Mouse (Mus musculus) adrenal gland, postnatal 10 days (tissue): ENCODE data around the gene Rap1a. TPM values are rescaled to one million over a fixed set of nuclear protein-coding genes. Genes with fewer than 3 reads are reported as not detected.

Source experiments
- DNase-seq: peaks from one replicate; pipeline ENCODE4 v3.0.0; 2021; ENCODE audit warnings: mixed read lengths
- long read RNA-seq, 2 experiments: library from polyadenylated mRNA; stranded (forward); transcript quantifications; one replicate each; pipeline ENCODE4 v2.0.0; 2021
- total RNA-seq, 2 experiments: library from RNA; stranded (reverse); gene quantifications; 2 replicates each; pipeline ENCODE4 v1.2.3; 2021

Gene Rap1a
- total RNA-seq, result 100 to 1,000 TPM; 167 to 181 TPM
- long read RNA-seq, experiment 1, transcript Rap1a-201 (8 exons, 2,407 nt), result major isoform, 119 of 132 reads
- long read RNA-seq, experiment 1, partial matches to known transcripts, result 8 of 132 reads
- long read RNA-seq, experiment 1, other reads (novel, unspliced or antisense), result 5 of 132 reads
- long read RNA-seq, experiment 2, transcript Rap1a-201 (8 exons, 2,407 nt), result major isoform, 38 of 41 reads
- long read RNA-seq, experiment 2, partial matches to known transcripts, result 2 of 41 reads
- long read RNA-seq, experiment 2, other reads (novel, unspliced or antisense), result 1 of 41 reads

DNA sequence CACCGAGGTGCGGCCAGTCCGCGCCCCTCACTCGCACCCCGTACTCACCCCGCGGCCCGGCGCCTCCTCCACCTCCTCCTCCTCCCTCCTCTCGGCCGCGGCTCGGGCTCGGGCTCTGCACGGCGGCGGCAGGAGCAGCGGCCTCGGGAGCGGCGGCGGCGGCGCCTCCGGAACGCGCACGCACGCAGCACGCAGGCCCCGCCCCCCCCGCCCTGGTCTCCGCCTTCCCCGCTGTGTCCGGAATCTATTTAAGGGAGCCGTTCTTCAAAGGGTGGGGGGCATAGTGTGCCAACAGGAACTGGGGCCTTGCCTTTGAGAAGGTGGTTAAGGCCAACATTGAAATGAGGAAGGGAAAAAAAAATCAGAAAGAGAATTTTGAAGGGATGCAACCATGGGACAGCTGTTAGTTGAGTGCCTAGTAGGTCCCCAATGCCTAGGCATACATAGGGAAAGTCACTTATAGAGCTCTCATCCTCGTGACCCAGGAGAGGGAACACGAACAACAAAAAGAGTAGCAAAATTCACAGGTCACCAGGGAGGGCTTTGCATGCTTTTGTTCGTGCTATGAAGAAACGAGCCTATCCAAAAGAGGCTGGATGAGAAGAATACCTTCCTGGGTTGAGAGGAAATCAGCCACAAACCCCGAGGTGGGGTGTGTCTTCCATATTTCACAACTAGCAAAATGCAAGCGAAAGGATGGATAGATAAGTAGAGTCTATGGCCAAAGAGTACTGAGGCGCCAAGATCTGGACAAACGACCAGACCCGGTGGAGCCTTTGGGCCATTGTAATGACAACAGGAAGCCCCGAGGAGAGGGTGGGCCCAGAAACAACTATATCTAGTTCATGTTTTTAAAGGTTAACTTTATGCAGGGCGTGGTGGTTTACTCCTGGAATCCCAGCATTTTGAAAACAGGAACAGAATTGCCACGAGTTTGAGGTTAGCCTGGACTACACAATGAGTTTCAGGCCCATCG, at the start of gene Rap1a:
Gene Rap1a (minus strand): TSS at position 146 of the 976 bp plus-strand sequence.
- peak; percentile 89 for DNase-seq

DNA sequence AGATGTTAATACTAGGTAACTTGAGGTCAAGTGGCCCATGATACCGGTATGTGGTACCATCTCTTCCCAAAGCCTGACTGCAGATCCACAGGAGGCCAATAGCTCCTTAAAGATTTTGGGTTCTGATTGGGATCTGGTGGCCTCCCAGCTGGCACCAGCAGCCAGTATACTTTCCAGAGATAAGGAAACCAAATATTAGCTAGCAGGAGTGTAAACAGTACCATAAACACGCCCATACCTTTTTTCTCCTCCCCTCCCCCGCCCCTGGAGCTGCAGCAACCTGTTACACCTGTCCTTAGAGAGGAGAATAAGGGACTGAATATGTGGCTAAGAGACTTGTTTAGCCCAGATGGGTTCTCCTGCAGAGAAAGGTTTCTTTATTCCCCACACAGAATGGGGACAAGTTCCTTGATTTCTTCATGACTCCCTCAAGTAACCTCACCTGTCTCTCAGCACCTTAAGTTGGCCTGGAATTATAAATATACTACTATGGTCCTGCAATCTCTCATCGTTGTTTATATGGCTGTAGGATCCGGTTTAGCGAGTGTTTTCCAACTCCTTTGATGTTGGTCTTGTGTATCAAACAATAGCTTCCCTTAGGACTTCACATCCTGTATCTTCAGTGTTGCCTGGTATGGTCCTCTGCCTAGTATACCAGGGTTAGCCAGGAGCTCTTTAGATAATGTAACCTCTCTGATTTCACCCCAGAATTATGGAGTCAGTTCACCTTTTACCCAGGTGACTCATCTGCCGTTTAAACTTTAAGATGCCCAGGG, 45.3 kb upstream of the Rap1a start:
- DNase-seq, result no peak

DNA sequence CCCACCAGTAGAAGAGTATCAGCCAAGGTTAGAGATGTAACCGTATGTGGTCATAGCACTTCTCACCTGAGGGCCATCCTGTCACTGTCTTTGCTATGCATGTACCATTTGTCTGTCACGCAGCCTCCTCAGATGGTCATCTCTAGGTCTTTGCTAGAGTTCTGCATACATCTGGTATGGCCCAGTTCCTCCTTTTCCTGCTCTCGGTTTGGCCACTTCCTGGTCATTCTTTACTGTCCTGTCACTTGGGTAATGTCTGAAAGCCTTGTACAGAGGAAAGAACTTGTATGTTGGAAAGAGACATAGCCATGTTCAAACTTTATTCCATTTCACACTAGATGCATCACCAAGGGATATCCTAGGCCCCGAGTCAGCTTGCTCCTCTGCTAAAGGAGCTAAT, 38.7 kb upstream of the Rap1a start:
- no peak for DNase-seq

DNA sequence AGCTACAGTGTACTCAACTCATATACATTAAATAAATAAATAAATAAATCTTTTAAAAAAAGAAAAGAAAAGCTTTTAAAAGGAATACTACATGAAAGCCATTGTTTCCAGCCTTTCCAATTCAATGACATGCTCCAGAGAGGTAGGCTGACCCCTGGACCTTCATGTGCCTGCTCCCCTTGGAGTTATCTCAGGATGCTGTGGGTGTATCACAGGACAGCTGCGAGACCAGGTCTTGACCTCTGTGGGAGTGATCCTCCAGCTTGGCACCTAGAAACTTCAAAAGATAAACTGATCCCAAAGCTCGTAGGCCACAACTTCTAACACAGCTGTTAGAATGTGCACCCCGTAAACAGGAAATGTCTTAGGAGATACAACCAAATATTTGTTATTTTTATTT, 37.5 kb upstream of the Rap1a start:
- DNase-seq, result no peak

DNA sequence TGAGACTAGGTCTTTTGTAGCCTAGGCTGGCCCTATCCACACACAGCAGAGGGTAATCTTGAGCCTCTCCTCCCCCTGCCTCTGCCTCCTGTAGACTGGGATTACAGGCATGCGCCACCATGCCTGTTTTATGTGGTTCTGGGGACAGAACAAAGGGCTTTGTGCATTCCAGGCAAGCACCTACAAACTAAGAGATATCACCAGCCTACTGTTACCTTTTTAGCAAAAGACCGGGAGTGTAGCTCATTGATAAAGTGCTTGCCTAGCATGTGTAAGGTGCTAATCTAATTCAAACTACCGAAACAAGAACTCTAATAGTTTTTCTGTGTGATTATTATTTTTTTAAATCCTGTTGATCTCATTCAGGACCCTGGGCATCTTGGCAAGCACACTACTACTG, 35.7 kb upstream of the Rap1a start:
- no peak for DNase-seq

DNA sequence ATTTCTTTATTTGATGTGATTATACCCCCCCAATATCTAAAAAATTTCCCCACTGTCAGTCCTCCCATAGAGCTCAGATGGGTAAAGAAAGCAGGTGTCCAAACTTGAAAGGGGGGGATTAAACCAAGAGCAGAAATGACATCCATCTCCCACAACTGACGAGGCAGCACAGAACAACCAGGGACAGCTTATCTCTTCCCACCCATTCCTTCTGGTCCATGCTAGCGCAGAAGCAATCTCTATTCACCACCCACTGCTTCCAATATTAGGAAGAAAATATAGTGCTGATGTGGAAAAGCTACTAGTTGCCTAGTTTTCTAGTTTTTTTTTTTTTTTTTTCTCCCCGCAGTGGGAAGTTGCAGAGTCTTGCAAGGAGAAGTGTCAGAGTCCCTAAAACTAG, 34.7 kb upstream of the Rap1a start:
- DNase-seq, result no peak

DNA sequence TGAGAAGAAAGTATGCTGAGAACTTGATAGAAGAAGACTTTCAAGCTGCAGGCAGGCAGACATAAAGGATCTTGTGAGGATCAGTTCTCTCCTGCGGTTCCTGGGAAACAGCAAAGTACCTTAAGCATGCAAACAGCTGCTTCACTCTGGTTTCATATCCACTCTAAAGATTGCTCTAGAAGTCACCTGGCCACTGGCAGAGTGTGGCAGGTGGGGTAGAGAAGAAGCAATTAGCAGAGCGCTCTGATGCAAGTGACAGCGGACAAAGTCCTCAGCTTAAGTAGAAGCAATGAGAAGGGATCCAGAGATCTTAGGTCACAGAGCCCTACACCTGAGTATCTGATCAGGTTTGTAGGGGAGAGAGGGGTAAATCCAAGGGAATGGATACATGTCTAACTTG, 30.4 kb upstream of the Rap1a start:
- DNase-seq, result no peak

DNA sequence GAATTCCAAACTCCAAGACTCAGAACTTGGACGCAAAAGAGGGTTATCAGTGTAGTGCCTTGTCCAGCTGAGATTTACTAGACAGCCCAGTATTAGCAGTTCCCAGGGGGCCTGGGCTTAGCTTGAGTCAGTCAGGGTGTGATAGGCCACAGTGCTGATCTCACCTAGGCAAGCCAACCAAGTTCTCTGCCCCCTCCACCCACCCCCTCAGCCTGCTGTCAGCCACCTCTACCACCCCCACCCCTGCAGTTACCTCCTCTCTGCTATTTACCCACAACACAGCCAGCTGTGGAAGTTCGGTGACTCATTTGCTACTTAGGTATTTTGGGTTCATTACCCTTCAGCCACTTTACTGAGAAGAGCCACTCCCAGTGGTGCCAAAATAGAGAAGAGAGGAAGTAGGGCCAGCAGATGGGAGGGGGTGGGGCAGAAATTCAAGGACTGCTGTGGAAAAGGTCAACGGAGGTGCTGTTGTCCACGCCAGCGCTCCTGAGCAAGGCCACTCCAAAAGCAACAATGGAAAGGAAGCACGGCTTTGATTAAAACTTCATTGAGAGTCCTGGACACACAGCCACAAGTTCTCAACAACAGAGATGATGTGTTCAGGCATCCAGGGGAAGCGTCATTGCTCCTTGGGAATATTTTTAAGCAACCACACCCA, 24.5 kb upstream of the Rap1a start:
- peak; percentile 62 for DNase-seq

DNA sequence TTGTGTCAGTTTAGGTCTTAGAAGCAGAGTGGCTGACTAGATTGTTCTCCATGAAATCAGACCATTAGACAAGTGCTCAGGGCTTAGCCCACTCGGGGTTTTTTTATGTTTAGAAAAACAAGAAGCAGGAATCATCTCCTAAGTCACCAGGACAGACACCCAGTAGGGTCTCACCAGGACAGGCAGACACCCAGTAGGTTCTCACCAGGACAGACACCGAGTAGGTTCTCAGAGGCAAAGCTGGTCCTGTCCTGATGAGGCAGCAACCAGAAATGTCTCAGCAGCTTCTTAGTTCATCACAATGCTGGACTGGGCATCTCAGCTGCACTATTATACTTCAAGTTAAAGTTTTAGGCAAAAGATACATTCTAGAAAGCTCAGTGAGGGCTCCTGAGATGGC, 23.6 kb upstream of the Rap1a start:
- no peak for DNase-seq

DNA sequence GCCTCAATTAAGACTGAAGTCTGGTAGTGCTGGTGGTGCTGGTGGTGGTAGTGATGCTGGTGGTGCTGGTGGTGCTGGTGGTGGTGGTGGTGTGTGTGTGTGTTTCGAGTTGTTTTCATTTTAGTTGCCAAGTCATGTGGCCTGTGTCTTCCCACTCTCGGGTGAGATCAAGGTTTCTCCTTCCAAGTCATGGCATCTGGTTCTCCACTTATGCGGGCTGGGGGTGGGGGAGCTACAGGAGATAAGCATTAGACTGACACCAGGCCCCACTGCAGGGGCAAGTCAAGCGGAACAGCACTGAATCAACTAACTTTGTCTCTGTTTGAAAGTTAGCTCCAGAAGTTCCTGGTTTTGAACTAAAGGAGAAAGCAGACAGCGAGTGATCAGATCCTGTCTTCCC, 23.0 kb upstream of the Rap1a start:
- no peak for DNase-seq

DNA sequence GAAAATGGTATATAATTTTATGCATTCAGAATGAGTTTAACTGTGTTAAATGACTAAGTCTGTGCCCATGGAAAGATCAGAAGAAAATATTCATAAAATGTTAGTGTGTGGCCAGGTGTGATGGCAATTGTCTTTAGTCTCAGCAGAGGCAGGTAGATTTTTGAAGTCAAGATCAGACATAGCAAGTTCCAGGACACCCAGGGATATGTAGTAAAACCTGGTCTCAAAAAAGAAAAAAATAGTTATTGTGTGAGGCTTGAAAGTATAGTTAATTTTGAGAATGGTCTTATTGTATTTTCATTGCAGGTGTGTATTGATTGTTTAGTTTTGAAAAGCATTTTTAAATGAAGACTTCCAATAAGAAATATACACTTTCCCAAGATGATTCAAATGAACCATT, 22.5 kb upstream of the Rap1a start:
- no peak for DNase-seq

DNA sequence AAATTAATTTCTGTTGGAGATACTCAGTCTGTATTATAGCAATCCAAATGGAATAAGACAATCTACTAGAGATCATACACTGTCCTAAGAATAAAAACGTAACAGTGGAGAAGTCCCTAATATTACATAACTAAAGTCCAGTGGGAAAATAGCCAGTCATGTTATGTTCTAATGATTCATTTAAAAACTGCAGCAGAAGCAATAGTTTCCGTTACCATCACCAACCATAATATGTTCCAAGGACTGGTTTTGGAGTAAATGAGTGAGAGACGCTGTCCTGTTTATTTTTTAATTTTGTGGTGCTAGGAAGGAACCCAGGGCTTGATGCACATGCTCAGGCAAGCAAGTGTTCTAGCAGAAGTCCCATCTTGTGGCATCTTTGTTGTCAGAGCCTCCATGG, 20.4 kb upstream of the Rap1a start:
- no peak for DNase-seq

DNA sequence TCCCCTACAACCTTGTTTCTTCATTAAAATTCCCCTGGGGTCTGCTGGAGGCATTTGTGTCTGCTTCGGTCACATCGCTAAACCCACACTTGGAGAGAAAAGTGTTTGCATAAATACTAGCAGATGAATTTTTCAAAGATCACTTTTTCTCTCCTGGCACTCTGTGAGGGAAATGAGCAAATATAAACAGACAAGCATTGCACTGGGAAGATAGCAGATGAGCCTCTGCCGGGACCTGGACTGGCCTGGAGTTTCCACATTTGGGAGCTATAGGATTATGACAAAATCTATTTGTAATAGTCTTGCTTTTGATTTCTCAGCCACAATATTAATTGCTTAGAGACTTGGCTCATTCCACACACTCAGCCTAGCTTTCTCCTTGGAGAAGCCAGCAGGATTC, 19.1 kb upstream of the Rap1a start:
- no peak for DNase-seq

DNA sequence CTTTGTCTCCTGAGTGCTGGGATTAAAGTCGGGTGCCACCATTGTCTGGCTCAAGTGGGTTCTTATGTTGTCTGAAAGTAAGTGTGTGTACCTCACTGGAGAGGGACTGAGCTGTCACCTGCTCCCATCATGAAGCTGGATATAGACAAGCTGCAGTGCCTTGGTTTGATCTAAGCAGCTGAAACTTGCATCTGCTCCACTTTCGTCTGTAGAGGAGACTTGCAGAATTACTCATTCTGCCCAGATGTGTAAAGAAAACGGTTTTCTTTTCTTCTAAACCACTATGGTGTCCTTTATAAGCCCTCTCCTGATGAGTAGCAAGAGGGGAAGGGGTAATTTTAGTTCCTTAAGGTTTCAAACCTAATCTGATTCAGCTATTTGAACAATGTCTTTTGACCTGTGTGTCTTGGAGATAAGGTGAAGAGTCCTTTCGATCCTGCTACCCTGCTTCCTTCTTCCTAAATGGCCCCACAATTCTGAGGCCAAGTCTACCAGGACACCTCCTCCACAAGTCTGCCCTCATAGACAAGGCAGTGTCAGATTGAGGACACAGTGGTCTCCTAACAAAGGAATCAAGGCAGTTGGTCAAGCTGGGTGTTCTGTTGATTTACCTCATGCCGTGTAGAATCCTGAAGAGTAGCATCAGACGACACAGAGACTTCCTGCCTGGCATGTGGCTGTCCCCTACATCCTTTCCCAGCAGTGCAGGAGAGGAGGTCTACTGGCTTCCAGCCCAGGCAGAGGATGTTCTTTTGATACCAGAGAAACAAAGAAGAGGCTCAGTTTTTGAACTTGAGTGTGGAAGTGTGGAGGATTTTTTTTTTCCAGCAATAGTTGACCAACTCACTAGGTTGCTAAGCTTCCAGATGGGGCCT, 17.2 kb upstream of the Rap1a start:
- DNase-seq, result no peak

DNA sequence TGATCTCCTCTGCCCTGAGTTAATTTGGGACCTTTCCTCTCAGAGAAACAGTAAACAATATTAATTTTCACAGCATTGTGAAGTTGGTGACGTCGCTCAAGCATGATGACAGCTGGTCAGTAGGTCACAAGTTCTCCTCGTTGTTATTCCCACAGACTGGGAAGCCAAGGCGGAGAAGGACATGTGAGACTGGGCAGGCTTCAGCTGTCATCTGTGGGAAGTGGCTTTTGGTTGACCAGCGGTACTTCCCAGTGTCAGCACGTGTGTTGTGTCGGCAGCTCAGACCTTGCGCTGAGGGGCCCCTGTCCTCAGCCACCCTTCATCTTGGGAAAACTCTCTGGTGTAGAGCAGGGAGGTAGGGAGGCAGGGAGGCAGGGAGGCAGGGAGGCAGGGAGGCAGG, 15.0 kb upstream of the Rap1a start:
- no peak for DNase-seq

DNA sequence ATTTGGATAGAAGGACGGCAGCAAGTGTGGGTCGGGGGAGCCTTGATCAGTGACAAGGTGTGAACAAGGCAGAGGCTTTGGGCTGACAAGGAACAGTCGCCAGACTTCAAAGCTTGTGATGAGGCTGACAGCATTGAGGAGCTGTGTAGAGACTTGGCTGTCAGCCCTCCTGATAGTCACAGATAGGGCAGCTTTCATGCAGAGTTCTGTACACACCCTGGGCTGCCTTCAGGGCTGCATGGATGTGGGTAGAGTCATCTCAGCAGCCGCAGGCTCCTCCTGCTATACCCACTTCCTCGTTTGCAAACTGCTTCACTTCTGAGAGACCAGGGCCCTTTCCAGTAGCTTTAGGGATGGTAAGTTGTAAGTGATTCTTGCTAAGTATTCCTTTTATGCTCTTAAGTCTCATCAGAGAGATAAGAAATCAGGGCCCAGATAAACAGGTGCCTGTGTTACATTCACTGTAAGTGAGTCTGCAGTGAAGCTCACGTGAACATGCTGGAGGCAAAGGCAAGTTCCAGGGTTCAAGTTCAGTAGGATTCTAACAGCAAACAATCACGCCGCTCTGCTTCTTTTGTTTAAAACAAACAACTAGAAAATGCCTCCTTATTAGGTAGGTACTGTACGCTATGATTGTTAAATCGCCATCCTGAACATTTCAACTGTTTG, 14.2 kb upstream of the Rap1a start:
- DNase-seq, result no peak

DNA sequence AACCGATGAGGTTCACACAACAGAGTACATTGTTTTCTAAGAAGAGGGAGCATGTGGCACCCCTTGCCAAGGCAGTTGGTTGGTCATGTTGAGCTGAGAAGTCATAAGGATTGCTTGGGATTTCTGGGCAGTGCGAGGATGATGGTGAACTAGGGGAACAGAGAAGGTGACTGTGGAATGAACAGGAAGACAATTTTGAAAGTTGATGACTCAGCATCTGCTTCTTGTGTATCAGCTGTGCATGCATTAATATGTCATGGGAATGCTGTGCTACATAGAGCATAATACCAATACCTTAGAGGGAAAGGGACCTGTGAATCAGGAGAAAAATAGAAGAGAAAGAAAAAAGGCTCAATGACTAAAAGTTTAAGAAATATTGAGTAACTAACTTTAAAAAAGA, 10.0 kb upstream of the Rap1a start:
- DNase-seq, result no peak

DNA sequence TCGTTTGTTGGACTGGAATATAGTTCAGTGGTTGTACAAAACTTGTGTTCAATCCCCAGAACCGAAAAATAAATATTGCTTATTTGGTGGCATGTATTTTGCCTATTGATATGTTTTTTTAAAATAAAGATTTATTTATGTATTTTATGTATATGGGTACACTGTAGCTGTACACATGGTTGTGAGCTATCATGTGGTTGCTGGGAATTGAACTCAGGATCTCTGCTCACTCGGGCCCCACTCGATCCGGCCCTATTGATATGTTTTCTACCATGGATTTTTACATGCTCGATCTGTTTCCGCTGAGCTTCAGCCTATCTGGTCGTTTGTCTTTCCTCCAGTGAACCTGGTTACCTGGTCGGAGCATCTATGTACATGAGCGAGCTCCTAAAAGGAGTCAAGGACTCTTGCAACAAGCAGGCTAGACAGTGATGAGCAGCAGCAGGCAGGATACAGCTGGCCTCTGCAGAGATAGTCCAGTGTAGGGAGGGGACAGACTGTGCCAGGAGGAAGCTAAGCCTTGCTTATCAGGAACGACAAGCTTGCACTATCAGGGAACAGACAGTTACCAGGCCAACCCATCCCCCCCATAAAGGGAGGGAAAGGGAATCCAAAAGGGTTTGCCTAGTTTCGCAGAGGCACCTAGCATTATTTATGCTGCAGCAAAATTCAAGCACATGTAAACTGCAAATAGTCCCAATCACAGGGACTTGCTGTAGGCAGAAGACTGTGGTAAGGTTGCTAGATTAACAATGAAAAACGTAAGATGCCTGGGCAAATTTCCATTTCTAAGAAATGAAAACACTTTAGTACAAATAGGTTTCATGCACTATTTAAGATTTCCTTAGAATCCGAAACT, 7.3 kb upstream of the Rap1a start:
- DNase-seq, result peak; percentile 51

DNA sequence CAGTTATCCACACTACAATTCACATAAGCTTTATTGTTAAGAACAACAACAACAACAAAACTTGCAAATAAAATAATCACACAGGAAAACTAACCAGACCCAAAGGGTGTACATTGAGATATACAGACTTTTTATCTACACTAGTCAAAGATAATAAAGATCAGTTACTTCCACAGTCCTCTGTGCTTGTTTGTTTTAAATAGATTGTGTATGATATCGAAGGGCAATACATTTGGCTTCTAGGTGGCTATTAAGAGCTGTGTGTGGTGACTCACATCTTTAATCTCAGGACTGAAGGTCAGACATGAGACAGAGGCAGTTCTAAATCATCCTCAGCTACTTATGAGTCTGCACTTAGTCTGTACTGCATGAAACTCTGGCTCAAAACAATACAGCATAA, 6.5 kb upstream of the Rap1a start:
- no peak for DNase-seq
